Mouse (Mus musculus) hindbrain, embryonic 13.5 days (tissue): ENCODE data around the gene Opn4. TPM values are rescaled to one million over a fixed set of nuclear protein-coding genes. Genes with fewer than 3 reads are reported as not detected.

ENCODE experiments used
- ATAC-seq: fragments of 200-750 bp; cut with Nextera tagmentation; 2 replicates; pipeline ENCODE4 v1.8.0; 2017; ENCODE audit warnings: moderate TSS enrichment; ENCODE audit not compliant: low FRiP score
- H3K27ac ChIP-seq: fragments of 300-500 bp; sonication (generic); 2 replicates; pipeline ENCODE4 v1.5.1; 2015; ENCODE audit warnings: inconsistent platforms, mild to moderate bottlenecking, moderate library complexity
- H3K27me3 ChIP-seq: fragments of 300-500 bp; sonication (generic); 2 replicates; pipeline ENCODE4 v1.6.1; 2015; ENCODE audit warnings: mild to moderate bottlenecking, inconsistent platforms
- H3K36me3 ChIP-seq: fragments of 300-500 bp; sonication (generic); 2 replicates; pipeline ENCODE4 v1.6.1; 2015; ENCODE audit warnings: mild to moderate bottlenecking, inconsistent platforms
- H3K4me1 ChIP-seq: fragments of 300-500 bp; sonication (generic); replicated peaks from 2 replicates; pipeline ENCODE4 v1.6.1; 2015; ENCODE audit warnings: inconsistent platforms
- H3K4me2 ChIP-seq: fragments of 300-500 bp; sonication (generic); 2 replicates; pipeline ENCODE4 v1.6.1; 2015; ENCODE audit warnings: inconsistent platforms, mild to moderate bottlenecking, moderate library complexity
- H3K4me3 ChIP-seq: fragments of 300-500 bp; sonication (generic); 2 replicates; pipeline ENCODE4 v1.5.1; 2015; ENCODE audit warnings: mild to moderate bottlenecking, inconsistent platforms
- H3K9ac ChIP-seq: fragments of 300-500 bp; sonication (generic); 2 replicates; pipeline ENCODE4 v1.6.1; 2015; ENCODE audit warnings: mild to moderate bottlenecking, inconsistent platforms
- H3K9me3 ChIP-seq: fragments of 300-500 bp; sonication (generic); 2 replicates; pipeline ENCODE4 v1.6.1; 2016; ENCODE audit warnings: inconsistent platforms
- WGBS: fragments of 180-500 bp; shearing (Covaris S2); methylation state at CpG from one replicate; pipeline ENCODE4 v1.1.7; 2015; 5-methylcytosine and 5-hydroxymethylcytosine counted together
- polyA plus RNA-seq: library from polyadenylated mRNA; unstranded; fragments of >200 nt; fragmentation: Nextera tagmentation; extraction: Ambion mirVana; gene quantifications from 2 replicates; pipeline ENCODE4 v1.2.1, GENCODE M21; 2015

Opn4 gene
- polyA plus RNA-seq, 1 experiment from 2014 or later: not detected

DNA sequence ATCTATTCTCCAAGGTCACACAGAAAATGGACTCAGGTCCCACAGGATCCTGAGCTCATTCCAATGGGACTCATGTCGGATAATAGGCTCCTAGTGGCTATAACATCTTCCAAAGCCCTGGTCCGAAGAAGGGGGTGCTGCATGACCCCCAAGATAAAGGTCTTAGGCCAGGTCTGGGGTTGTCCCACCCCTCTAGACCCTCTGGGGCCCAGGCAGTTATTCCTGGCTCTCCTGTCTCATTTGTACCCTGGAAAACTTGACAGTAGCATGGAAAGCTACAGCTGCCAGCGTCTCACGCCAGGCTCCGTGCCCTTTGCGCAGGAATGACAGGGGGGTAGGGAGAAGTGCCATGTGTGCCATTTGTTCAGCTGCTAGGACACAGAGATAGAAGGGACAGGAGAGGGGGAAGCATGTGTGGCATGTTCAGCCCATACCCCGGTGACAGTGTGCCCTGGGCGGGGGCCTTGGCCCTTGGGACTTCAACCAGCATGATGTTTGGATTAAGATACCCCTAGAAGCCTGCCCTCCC is 10.7 kb downstream of the Opn4 start:
- 94% methylated on average over 8 of the region's 8 CpGs for WGBS

GRCm38 (mm10) chr14:34588498-34588897 is 11.4 kb downstream of the Opn4 start, which contains the start of gene Ldb3:
Gene Ldb3, minus strand, starts transcription at chr14:34588682.
- no peak within 1 kb of the TSS for H3K4me3 ChIP-seq
- no peaks in the 10 kb centered on the region for H3K9me3 ChIP-seq
- ATAC-seq: no peak
- H3K36me3 ChIP-seq: no peaks in the 10 kb centered on the region
- no peak within 1 kb of the TSS for H3K9ac ChIP-seq
- H3K27ac ChIP-seq: no peak within 1 kb of the TSS
- peaks cover 5% of the 10 kb centered on the region; the same call in 1 of the 2 replicates for H3K4me1 ChIP-seq
- H3K27me3 ChIP-seq: no peaks in the 10 kb centered on the region
- H3K4me2 ChIP-seq: no peak within 1 kb of the TSS
- 76% methylated on average over 8 of the region's 8 CpGs for WGBS

More for the DNA sequence above, 10.7 kb downstream of the Opn4 start:
- ATAC-seq: no peak
- Histone ChIP-seq H3K9ac (no peak overlapping the region), H3K4me3 (no peak overlapping the region), H3K27me3 (no peaks in the 10 kb centered on the region), H3K4me1 (peaks cover 5% of the 10 kb centered on the region; the same call in 1 of the 2 replicates), H3K36me3 (no peaks in the 10 kb centered on the region), H3K9me3 (no peaks in the 10 kb centered on the region), H3K4me2 (no peak overlapping the region), H3K27ac (no peak overlapping the region)

DNA sequence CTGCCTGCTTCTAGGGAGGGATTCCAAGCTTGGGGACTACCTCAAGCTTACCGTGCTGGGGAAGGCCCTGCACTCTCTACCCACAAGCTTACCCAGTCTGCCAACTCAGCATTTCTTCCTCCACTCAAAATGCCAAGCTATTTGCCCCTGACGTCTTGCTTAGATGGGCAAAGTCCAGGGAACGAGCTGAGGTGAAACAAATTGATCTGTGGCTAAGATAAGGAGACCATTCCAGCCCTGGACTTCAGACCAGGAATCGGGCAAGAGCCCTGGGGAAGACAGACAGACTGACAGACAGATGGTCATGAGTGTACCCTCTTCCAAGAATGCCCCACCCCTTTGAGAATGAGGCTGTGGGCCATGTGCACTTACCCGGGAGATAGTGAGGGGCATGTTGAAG is 11.9 kb downstream of the Opn4 start:
- Histone ChIP-seq H3K4me2 (no peak overlapping the region), H3K27ac (no peak overlapping the region), H3K4me3 (no peak overlapping the region), H3K36me3 (no peaks in the 10 kb centered on the region), H3K9me3 (no peaks in the 10 kb centered on the region), H3K9ac (no peak overlapping the region), H3K27me3 (no peaks in the 10 kb centered on the region), H3K4me1 (peaks cover 5% of the 10 kb centered on the region; the same call in 1 of the 2 replicates)
- no peak for ATAC-seq
- 78% methylated on average over 5 of the region's 5 CpGs for WGBS

DNA sequence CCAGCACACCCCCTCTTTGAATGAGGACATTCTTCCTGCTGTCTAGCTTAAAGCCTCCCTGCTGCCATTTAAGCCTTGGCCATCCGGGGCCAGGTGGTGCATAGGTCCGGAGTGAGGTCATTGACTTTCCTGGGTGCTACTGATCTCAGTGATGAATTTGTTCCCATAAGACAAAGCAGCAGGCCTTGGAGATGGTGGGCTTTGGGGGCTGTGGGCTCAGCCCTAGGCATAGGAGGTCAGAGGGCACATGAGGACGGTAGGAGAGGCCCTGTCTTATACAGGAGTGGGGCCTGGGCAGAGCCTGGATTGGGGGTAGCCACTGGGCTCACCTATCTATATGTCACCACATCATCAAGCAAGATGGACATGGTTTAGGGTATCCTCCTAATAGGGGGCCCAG is 13.1 kb downstream of the Opn4 start:
- no peak overlapping the region for H3K9ac ChIP-seq
- no peak overlapping the region for H3K4me2 ChIP-seq
- no peaks in the 10 kb centered on the region for H3K9me3 ChIP-seq
- 86% methylated on average over 3 of the region's 3 CpGs for WGBS
- H3K27me3 ChIP-seq: no peaks in the 10 kb centered on the region
- no peak overlapping the region for H3K27ac ChIP-seq
- ATAC-seq: no peak
- no peaks in the 10 kb centered on the region for H3K36me3 ChIP-seq
- H3K4me3 ChIP-seq: no peak overlapping the region
- peaks cover 5% of the 10 kb centered on the region; the same call in 1 of the 2 replicates for H3K4me1 ChIP-seq

DNA sequence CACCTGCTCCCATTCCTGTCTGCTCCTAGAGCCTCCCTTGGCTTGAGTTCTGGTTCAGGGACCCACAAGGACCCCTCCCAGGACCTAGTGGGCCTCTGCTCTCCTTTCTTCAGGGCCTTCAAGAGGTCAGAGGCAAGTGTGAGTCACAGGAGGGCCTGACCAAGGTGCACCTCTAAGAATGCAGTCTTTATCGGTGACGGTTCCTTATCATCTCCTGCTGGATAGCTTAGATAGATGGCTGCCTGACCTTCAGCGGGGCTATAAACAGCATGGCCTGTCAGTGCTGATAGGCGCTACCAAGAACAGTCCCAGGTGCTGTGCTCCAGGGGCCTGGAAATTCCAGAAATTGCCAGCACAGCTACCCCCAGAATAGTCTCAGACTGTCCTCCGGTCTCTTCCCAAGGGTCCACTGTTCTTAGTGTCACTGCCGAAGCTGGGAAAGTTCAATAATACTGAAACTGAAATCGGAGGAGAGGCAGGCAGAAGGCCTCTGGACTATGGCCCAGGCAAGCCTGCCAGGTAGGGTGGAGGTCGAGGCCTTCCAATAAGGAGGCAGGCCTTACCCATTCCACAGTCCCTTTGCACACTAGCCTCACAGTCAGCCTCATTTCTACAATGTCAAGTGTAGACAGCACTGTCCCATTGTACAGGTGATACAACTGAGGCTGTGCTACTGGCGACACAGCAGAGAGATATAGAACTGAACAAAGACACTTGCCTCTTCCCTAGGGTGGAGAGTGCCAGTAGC is 14.4 kb downstream of the Opn4 start:
- Histone ChIP-seq H3K27ac (no peak overlapping the region), H3K4me3 (no peak overlapping the region), H3K4me1 (no peaks in the 10 kb centered on the region), H3K36me3 (no peaks in the 10 kb centered on the region), H3K9me3 (no peaks in the 10 kb centered on the region), H3K9ac (no peak overlapping the region), H3K4me2 (no peak overlapping the region), H3K27me3 (no peaks in the 10 kb centered on the region)
- 91% methylated on average over 9 of the region's 9 CpGs for WGBS
- ATAC-seq: no peak

DNA sequence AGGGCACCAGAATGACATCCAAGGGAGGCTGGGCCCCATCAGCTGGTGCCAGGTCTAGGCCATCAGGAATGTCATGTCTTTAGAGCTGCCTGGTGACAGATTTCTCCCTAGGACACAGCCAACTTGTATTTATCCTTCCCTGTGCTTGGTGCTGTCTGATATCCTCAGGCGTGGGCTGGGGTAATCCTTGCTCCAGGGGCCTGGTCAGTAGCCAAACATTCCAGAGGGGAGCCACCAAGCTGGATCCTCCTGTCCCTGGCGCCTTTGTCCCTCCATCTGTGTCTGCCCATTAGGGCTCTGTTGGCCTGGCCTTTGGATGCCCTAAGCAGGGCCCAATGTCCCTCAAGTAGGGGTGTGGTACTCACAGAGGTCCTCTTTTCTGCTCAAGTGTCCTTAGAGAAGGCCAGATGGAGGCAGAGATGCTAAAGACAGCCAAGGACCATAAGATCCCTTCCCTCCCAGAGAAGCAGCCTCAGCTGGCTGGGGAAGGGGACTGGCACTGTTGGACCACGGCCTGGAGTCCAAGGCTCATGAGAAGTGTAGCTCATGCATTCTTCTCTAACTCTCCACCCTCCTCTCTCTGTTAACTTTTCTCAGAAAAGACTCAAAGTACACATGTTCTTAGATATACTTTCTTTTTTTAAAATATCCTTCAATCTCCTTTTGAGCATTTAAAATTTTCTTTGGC is 17.1 kb downstream of the Opn4 start:
- Histone ChIP-seq H3K4me3 (no peak overlapping the region), H3K27me3 (no peaks in the 10 kb centered on the region), H3K4me2 (no peak overlapping the region), H3K9me3 (no peaks in the 10 kb centered on the region), H3K9ac (no peak overlapping the region), H3K4me1 (no peaks in the 10 kb centered on the region), H3K27ac (no peak overlapping the region), H3K36me3 (no peaks in the 10 kb centered on the region)
- ATAC-seq: no peak
- 72% methylated on average over 3 of the region's 3 CpGs for WGBS

DNA sequence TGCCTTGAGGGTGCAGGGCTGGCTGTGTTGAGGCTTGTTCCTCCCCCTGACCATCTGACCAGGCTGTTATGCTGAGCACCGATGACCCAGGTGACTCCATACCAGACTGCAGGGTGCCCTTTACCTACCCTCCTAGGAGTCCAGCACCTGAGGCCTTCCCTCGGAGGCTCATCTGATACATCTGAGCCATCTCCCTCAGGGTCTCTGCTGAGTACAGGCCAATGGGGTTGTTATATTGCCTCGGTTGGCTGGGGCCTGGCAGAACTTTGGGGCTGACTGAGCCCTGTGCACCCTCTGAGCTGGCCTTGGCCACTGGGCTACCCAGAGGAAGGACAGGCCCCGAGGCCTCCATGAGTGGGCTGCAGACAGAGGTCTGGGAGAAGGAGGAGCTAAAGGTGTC is 23.1 kb downstream of the Opn4 start:
- no peaks in the 10 kb centered on the region for H3K9me3 ChIP-seq
- no peak overlapping the region for H3K4me3 ChIP-seq
- WGBS: 84% methylated on average over 4 of the region's 4 CpGs
- no peaks in the 10 kb centered on the region for H3K27me3 ChIP-seq
- no peak overlapping the region for H3K27ac ChIP-seq
- peak; percentile 16; the same call in 1 of the 2 replicates for ATAC-seq
- no peaks in the 10 kb centered on the region for H3K36me3 ChIP-seq
- no peak overlapping the region for H3K9ac ChIP-seq
- no peak overlapping the region for H3K4me2 ChIP-seq
- 0 out of 2 replicates have a peak, but pooled peaks cover 3% of the 10 kb centered on the region for H3K4me1 ChIP-seq

- 61% methylated on average over 2 of the region's 2 CpGs for WGBS
- H3K36me3 ChIP-seq: no peaks in the 10 kb centered on the region
- no peak overlapping the region for H3K4me2 ChIP-seq
- no peak overlapping the region for H3K9ac ChIP-seq
- no peaks in the 10 kb centered on the region for H3K27me3 ChIP-seq
- peaks cover 13% of the 10 kb centered on the region for H3K4me1 ChIP-seq
- H3K27ac ChIP-seq: no peak overlapping the region
- no peak overlapping the region for H3K4me3 ChIP-seq
- ATAC-seq: no peak
- no peaks in the 10 kb centered on the region for H3K9me3 ChIP-seq
Measured at GRCm38 (mm10) chr14:34574068-34574467, 25.9 kb downstream of the Opn4 start.

GRCm38 (mm10) chr14:34573348-34573913 is 26.5 kb downstream of the Opn4 start:
- 73% methylated on average over 9 of the region's 9 CpGs for WGBS
- Histone ChIP-seq H3K36me3 (no peaks in the 10 kb centered on the region), H3K9me3 (no peaks in the 10 kb centered on the region), H3K4me1 (peaks cover 13% of the 10 kb centered on the region), H3K9ac (no peak overlapping the region), H3K27ac (no peak overlapping the region), H3K27me3 (0 out of 2 replicates have a peak, but pooled peaks cover 4% of the 10 kb centered on the region), H3K4me3 (no peak overlapping the region), H3K4me2 (no peak overlapping the region)
- ATAC-seq: no peak

GRCm38 (mm10) chr14:34571610-34572387 is 28.1 kb downstream of the Opn4 start:
- 88% methylated on average over 17 of the region's 17 CpGs for WGBS
- H3K9ac ChIP-seq: no peak overlapping the region
- H3K36me3 ChIP-seq: no peaks in the 10 kb centered on the region
- no peak overlapping the region for H3K27ac ChIP-seq
- H3K4me2 ChIP-seq: no peak overlapping the region
- ATAC-seq: no peak
- H3K4me1 ChIP-seq: peaks cover 13% of the 10 kb centered on the region
- no peaks in the 10 kb centered on the region for H3K9me3 ChIP-seq
- H3K27me3 ChIP-seq: 0 out of 2 replicates have a peak, but pooled peaks cover 13% of the 10 kb centered on the region
- no peak overlapping the region for H3K4me3 ChIP-seq

- H3K9ac ChIP-seq: no peak overlapping the region
- no peak for ATAC-seq
- H3K4me2 ChIP-seq: no peak overlapping the region
- WGBS: 85% methylated on average over 4 of the region's 4 CpGs
- H3K9me3 ChIP-seq: no peaks in the 10 kb centered on the region
- H3K4me3 ChIP-seq: no peak overlapping the region
- 0 out of 2 replicates have a peak, but pooled peaks cover 13% of the 10 kb centered on the region for H3K27me3 ChIP-seq
- H3K36me3 ChIP-seq: no peaks in the 10 kb centered on the region
- H3K4me1 ChIP-seq: peaks cover 13% of the 10 kb centered on the region
- no peak overlapping the region for H3K27ac ChIP-seq
Measured at GRCm38 (mm10) chr14:34570903-34571302, 29.0 kb downstream of the Opn4 start.
